Mouse (Mus musculus) ovary, adult 18-20 months (tissue): ENCODE data around the gene Ghr.

Source experiments
- DNase-seq: peaks from one replicate; pipeline ENCODE4 v3.0.0; 2022; ENCODE audit warnings: low spot score, mixed read lengths

The Ghr gene

DNA sequence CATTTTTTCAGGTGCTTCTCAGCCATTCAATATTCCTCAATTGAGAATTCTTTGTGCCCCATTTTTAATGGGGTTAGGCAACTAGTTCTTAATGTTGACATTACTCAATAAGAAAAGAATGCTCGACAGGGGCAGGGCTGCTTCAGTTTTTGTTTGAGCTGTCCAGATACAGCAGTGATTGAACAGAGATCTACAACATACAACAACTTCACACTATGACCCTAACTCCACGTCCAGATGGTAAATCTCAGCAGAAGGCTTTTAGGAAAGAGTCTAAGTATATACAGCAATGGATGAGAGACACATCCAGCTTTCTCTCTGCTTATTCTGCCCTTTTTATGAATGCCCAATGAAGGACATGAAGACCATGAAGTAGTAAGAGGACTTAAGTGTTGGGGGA is 199.5 kb downstream of the Ghr start:
- no peak for DNase-seq

DNA sequence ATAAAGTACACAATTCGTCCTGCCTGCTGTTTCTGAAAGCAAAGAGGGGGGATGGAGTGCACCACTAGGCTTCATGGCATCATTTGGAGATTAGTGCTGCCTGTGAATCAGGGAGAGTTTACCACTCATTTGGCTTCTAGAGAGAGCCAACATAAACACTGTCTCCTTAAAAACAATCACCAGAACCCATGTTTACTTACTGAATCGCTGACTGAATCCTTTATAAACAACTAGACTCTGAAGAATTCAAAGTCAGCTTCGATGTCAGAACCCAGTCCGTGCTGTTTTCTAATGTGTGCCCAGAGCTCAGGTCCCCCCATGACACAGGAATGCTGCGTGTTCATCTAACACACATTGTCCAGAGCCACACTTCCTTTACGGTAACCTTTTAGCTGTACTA is 201.9 kb downstream of the Ghr start:
- DNase-seq: no peak

- DNase-seq: no peak
Measured at GRCm38 (mm10) chr15:3368261-3368832, 214.9 kb downstream of the Ghr start.

- no peak for DNase-seq
Measured at GRCm38 (mm10) chr15:3356073-3356766, 227.1 kb downstream of the Ghr start.

- DNase-seq: no peak
Measured at GRCm38 (mm10) chr15:3353696-3354095, 229.6 kb downstream of the Ghr start.

GRCm38 (mm10) chr15:3349306-3350064 is 233.8 kb downstream of the Ghr start:
- DNase-seq: no peak

GRCm38 (mm10) chr15:3346682-3347081 is 236.6 kb downstream of the Ghr start:
- DNase-seq: no peak

GRCm38 (mm10) chr15:3344555-3344954 is 238.7 kb downstream of the Ghr start:
- no peak for DNase-seq

GRCm38 (mm10) chr15:3341806-3342582 is 241.3 kb downstream of the Ghr start:
- DNase-seq: no peak

GRCm38 (mm10) chr15:3339847-3340246 is 243.4 kb downstream of the Ghr start:
- DNase-seq: no peak

- no peak for DNase-seq
Measured at GRCm38 (mm10) chr15:3332517-3332916, 250.8 kb downstream of the Ghr start.

GRCm38 (mm10) chr15:3331813-3332212 is 251.5 kb downstream of the Ghr start:
- no peak for DNase-seq

DNA sequence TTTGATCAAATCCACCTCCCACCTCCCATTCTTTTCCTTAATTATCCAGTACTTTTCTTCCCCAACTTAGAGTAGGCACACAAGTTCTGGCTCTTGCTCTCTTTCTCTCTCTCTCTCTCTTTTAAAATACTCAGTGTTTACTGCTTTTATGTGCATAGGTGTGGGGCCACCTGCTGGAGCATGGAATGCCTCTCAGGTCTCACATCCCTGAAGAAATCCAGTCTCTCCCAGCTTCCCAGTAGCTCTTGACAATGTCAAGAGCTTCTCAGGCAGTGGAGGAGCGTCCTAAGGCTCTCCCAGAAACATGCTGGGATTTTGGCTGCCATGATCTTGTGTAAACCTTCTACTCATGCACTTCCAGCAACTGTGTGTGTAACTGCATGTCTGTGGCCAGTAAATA is 253.0 kb downstream of the Ghr start:
- no peak for DNase-seq

DNA sequence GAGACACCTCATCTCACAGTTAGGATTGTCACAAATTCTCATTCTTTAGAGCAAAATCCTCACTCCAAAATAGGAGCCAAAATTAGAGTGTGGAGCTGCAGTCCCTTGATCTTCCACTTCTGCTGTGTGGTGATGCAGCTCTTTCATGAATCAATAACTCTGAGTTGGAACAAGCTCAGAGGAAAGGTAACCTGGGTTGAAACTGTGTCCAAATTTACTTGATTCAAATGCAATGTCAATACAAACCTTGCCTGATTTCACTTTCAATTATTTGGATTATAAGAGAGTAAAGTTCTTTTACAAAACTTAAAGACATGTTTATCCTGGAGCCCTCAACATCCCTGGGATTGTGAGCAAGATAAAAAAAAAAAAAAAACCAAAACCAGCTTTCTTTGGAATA is 260.3 kb downstream of the Ghr start:
- no peak for DNase-seq

DNA sequence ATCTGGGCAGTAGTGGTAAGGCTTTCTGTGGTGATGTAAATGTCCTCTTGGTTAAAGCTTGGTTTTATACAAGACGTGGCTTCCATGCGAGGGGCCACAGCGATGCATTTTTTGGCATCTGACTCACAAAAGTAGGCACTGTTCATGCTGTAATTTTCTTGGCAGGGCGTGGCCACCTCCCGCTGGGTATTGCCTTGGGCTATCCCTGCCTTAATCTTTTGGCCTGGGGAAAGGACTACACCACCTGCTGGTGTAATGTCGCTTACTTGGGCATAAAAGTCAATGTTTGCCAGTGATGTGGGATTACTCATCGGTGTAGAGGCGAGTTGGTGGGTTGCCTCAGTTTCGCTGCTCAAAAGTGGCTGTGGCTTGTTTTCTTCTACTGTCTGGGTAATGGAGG is 263.4 kb downstream of the Ghr start:
- DNase-seq: no peak

- DNase-seq: no peak
Measured at GRCm38 (mm10) chr15:3316617-3317016, 266.7 kb downstream of the Ghr start.

- DNase-seq: no peak
Measured at GRCm38 (mm10) chr15:3312937-3313336, 270.4 kb downstream of the Ghr start.

- no peak for DNase-seq
Measured at GRCm38 (mm10) chr15:3309856-3310255, 273.4 kb downstream of the Ghr start.

GRCm38 (mm10) chr15:3303426-3303825 is 279.9 kb downstream of the Ghr start, which contains the start of gene Ccdc152:
Ccdc152 (minus strand) TSS chr15:3303526.
- DNase-seq: no peak

- no peak for DNase-seq
Measured at GRCm38 (mm10) chr15:3300361-3301100, 282.8 kb downstream of the Ghr start.

GRCm38 (mm10) chr15:3297615-3298014 is 285.7 kb downstream of the Ghr start:
- DNase-seq: no peak

DNA sequence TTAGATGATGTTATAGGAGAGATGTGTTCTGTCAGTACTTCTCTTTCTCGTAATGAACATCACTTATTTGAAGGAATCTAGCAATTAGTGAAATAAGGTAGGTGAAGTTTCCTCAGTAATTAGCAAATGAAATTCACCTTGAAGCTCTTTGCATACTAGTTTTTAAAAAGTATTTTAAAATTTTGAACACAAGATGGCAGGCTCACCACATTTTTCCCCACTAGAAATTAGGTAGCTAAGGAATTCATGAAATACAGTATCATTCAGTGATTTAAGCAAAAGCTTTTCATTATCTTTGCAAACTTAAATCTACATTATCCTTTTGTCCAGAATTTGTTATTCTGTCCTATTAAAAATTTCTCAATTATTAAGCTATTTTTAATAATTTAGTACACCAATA is 287.3 kb downstream of the Ghr start:
- DNase-seq: no peak
